Mouse (Mus musculus) intestine, embryonic 14.5 days (tissue): Measurements from ENCODE around the gene Chac1. TPM values are rescaled to one million over a fixed set of nuclear protein-coding genes. Genes with fewer than 3 reads are reported as not detected.

Source experiments
- ATAC-seq: fragments of 200-750 bp; cut with Nextera tagmentation; replicated peaks from 2 replicates; pipeline ENCODE4 v1.8.0; 2017; ENCODE audit warnings: low read depth, moderate number of reproducible peaks, moderate TSS enrichment, moderate library complexity; ENCODE audit not compliant: low FRiP score, low TSS enrichment
- DNase-seq: peaks from one replicate; pipeline ENCODE4 v3.0.0-alpha.2; 2018; ENCODE audit warnings: low spot score
- H3K27ac ChIP-seq: fragments of 300-500 bp; sonication (generic); 2 replicates; pipeline ENCODE4 v1.5.1; 2014; ENCODE audit warnings: low read depth, mild to moderate bottlenecking, control low read depth
- H3K27me3 ChIP-seq: fragments of 300-500 bp; sonication (generic); replicated peaks from 2 replicates; pipeline ENCODE4 v1.6.1; 2014; ENCODE audit warnings: low read length, control low read depth; ENCODE audit not compliant: control insufficient read depth, insufficient read depth
- H3K36me3 ChIP-seq: fragments of 300-500 bp; sonication (generic); 2 replicates; pipeline ENCODE4 v1.6.1; 2014; ENCODE audit warnings: low read length, control low read depth; ENCODE audit not compliant: control insufficient read depth, insufficient read depth
- H3K4me1 ChIP-seq: fragments of 300-500 bp; sonication (generic); replicated peaks from 2 replicates; pipeline ENCODE4 v1.6.1; 2014; ENCODE audit warnings: low read length, control low read depth, mixed read lengths; ENCODE audit not compliant: control insufficient read depth, insufficient read depth
- H3K4me2 ChIP-seq: fragments of 300-500 bp; sonication (generic); 2 replicates; pipeline ENCODE4 v1.6.1; 2014; ENCODE audit warnings: low read length
- H3K4me3 ChIP-seq: fragments of 300-500 bp; sonication (generic); 2 replicates; pipeline ENCODE4 v1.5.1; 2014; ENCODE audit warnings: low read depth, low read length, control low read depth, mixed read lengths
- H3K9ac ChIP-seq: fragments of 300-500 bp; sonication (generic); 2 replicates; pipeline ENCODE4 v1.6.1; 2014; ENCODE audit warnings: mild to moderate bottlenecking, low read length
- H3K9me3 ChIP-seq: fragments of 300-500 bp; sonication (generic); 2 replicates; pipeline ENCODE4 v1.6.1; 2016; ENCODE audit warnings: low read length, control low read depth; ENCODE audit not compliant: control insufficient read depth
- WGBS: fragments of 180-500 bp; shearing (Covaris S2); extraction: QIAGEN DNeasy Blood & Tissue Kit; methylation state at CpG from one replicate; pipeline ENCODE4 v1.1.7; 2014; 5-methylcytosine and 5-hydroxymethylcytosine counted together
- polyA plus RNA-seq: library from polyadenylated mRNA; unstranded; fragments of >200 nt; fragmentation: Nextera tagmentation; extraction: Ambion mirVana; gene quantifications from 2 replicates; pipeline ENCODE4 v1.2.1, GENCODE M21; 2014

Chac1 gene
- polyA plus RNA-seq, 1 experiment from 2014 or later, result 1.7 TPM

- no peak for ATAC-seq
- WGBS, result 72% methylated on average over 7 of the region's 7 CpGs
- Histone ChIP-seq H3K4me2 (no peak overlapping the region), H3K36me3 (no peaks in the 10 kb centered on the region), H3K27me3 (0 out of 2 replicates have a peak, but pooled peaks cover 9% of the 10 kb centered on the region), H3K27ac (no peak overlapping the region), H3K9ac (no peak overlapping the region), H3K9me3 (no peaks in the 10 kb centered on the region), H3K4me1 (0 out of 2 replicates have a peak, but pooled peaks cover 6% of the 10 kb centered on the region), H3K4me3 (no peak overlapping the region)
- no peak for DNase-seq
Observed at GRCm38 (mm10) chr2:119334964-119335525, 16.0 kb upstream of the Chac1 start.

- Histone ChIP-seq H3K27ac (no peak overlapping the region), H3K4me2 (no peak overlapping the region), H3K27me3 (0 out of 2 replicates have a peak, but pooled peaks cover 5% of the 10 kb centered on the region), H3K4me1 (0 out of 2 replicates have a peak, but pooled peaks cover 6% of the 10 kb centered on the region), H3K9me3 (no peaks in the 10 kb centered on the region), H3K4me3 (no peak overlapping the region), H3K36me3 (no peaks in the 10 kb centered on the region), H3K9ac (no peak overlapping the region)
- ATAC-seq, result no peak
- 75% methylated on average over 1 of the region's 1 CpGs for WGBS
- DNase-seq, result no peak
Observed at GRCm38 (mm10) chr2:119335535-119335934, 15.5 kb upstream of the Chac1 start.

- H3K36me3 ChIP-seq, result no peaks in the 10 kb centered on the region
- 67% methylated on average over 2 of the region's 2 CpGs for WGBS
- no peak overlapping the region for H3K4me3 ChIP-seq
- H3K9ac ChIP-seq, result no peak overlapping the region
- H3K27ac ChIP-seq, result no peak overlapping the region
- no peak for DNase-seq
- ATAC-seq, result no peak
- H3K9me3 ChIP-seq, result no peaks in the 10 kb centered on the region
- H3K4me1 ChIP-seq, result 0 out of 2 replicates have a peak, but pooled peaks cover 6% of the 10 kb centered on the region
- H3K4me2 ChIP-seq, result no peak overlapping the region
- H3K27me3 ChIP-seq, result 0 out of 2 replicates have a peak, but pooled peaks cover 5% of the 10 kb centered on the region
Observed at GRCm38 (mm10) chr2:119336002-119336401, 15.0 kb upstream of the Chac1 start.

GRCm38 (mm10) chr2:119336470-119336869 is 14.6 kb upstream of the Chac1 start:
- H3K9ac ChIP-seq, result no peak overlapping the region
- no peak overlapping the region for H3K27ac ChIP-seq
- H3K4me3 ChIP-seq, result no peak overlapping the region
- no peaks in the 10 kb centered on the region for H3K9me3 ChIP-seq
- ATAC-seq (no peak), DNase-seq (no peak)
- no peaks in the 10 kb centered on the region for H3K36me3 ChIP-seq
- 0 out of 2 replicates have a peak, but pooled peaks cover 2% of the 10 kb centered on the region for H3K27me3 ChIP-seq
- H3K4me2 ChIP-seq, result no peak overlapping the region
- WGBS, result 72% methylated on average over 10 of the region's 10 CpGs
- H3K4me1 ChIP-seq, result 0 out of 2 replicates have a peak, but pooled peaks cover 6% of the 10 kb centered on the region

GRCm38 (mm10) chr2:119337425-119338265 is 13.4 kb upstream of the Chac1 start:
- ATAC-seq, result peak; percentile 86
- Histone ChIP-seq H3K27ac (peak overlapping the region; percentile 59; the same call in 1 of the 2 replicates), H3K4me2 (peak overlapping the region; percentile 69), H3K9me3 (no peaks in the 10 kb centered on the region), H3K4me1 (0 out of 2 replicates have a peak, but pooled peaks cover 6% of the 10 kb centered on the region), H3K4me3 (peak overlapping the region; percentile 52), H3K36me3 (no peaks in the 10 kb centered on the region), H3K27me3 (no peaks in the 10 kb centered on the region), H3K9ac (peak overlapping the region; percentile 53)
- peak; percentile 95 for DNase-seq
- 7% methylated on average over 59 of the region's 60 CpGs for WGBS

GRCm38 (mm10) chr2:119344537-119345138 is 6.4 kb upstream of the Chac1 start:
- ATAC-seq, result no peak
- H3K4me1 ChIP-seq, result no peaks in the 10 kb centered on the region

GRCm38 (mm10) chr2:119353707-119354106 is 2.7 kb downstream of the Chac1 start:
- Histone ChIP-seq H3K4me1 (0 out of 2 replicates have a peak, but pooled peaks cover 4% of the 10 kb centered on the region), H3K27ac (no peak overlapping the region), H3K9ac (no peak overlapping the region), H3K36me3 (no peaks in the 10 kb centered on the region), H3K27me3 (peaks cover 22% of the 10 kb centered on the region), H3K4me3 (no peak overlapping the region), H3K9me3 (no peaks in the 10 kb centered on the region), H3K4me2 (no peak overlapping the region)
- no peak for DNase-seq
- no peak for ATAC-seq
- 85% methylated on average over 8 of the region's 8 CpGs for WGBS

More at GRCm38 (mm10) chr2:119344537-119345138, 6.4 kb upstream of the Chac1 start:
- Histone ChIP-seq H3K9me3 (no peaks in the 10 kb centered on the region), H3K4me3 (no peak overlapping the region), H3K27me3 (no peaks in the 10 kb centered on the region), H3K27ac (no peak overlapping the region), H3K36me3 (no peaks in the 10 kb centered on the region), H3K9ac (no peak overlapping the region), H3K4me2 (no peak overlapping the region)
- no peak for DNase-seq
- 30% methylated on average over 6 of the region's 6 CpGs for WGBS

GRCm38 (mm10) chr2:119355089-119355488 is 4.1 kb downstream of the Chac1 start:
- H3K27me3 ChIP-seq, result peaks cover 20% of the 10 kb centered on the region
- no peak for ATAC-seq
- 76% methylated on average over 3 of the region's 3 CpGs for WGBS
- H3K9me3 ChIP-seq, result no peaks in the 10 kb centered on the region
- DNase-seq, result no peak
- no peak overlapping the region for H3K27ac ChIP-seq
- no peak overlapping the region for H3K9ac ChIP-seq
- no peaks in the 10 kb centered on the region for H3K36me3 ChIP-seq
- no peak overlapping the region for H3K4me3 ChIP-seq
- H3K4me1 ChIP-seq, result 0 out of 2 replicates have a peak, but pooled peaks cover 4% of the 10 kb centered on the region
- H3K4me2 ChIP-seq, result no peak overlapping the region
